Mouse (Mus musculus) heart, postnatal 14 days (tissue): ENCODE data around the gene Zfp934. TPM values are rescaled to one million over a fixed set of nuclear protein-coding genes. Genes with fewer than 3 reads are reported as not detected.
"Not testable (repeated sequence)": the region's sequence is repeated elsewhere in the genome, so short reads cannot be mapped to it uniquely, and the experiment has no call there.

Experiments
- DNase-seq, 2 experiments: peaks; one replicate each; pipeline ENCODE4 v3.0.0; 2021 to 2022
- intact Hi-C: fragments of 180-260 bp; cut with DNase I; formaldehyde crosslinking; loops from one replicate; pipeline ENCODE4 v1.15.1; 2025
- long read RNA-seq, 2 experiments: library from polyadenylated mRNA; stranded (forward); transcript quantifications; one replicate each; pipeline ENCODE4 v2.0.0; 2021
- microRNA-seq, 2 experiments: library from miRNA; unstranded; fragments of <30 nt; microRNA quantifications; one replicate each; pipeline ENCODE4 v1.2.0; 2021 to 2022
- total RNA-seq, 2 experiments: library from RNA; stranded (reverse); gene quantifications; 2 replicates each; pipeline ENCODE4 v1.2.3; 2021

The Zfp934 gene
- total RNA-seq, result 1 to 10 TPM; 3.5 TPM
- long read RNA-seq, experiment 1, partial matches to known transcripts, result 0 of 3 reads
- long read RNA-seq, experiment 1, other reads (novel, unspliced or antisense), result 0 of 3 reads
- long read RNA-seq, experiment 2, partial matches to known transcripts, result 0 of 7 reads
- long read RNA-seq, experiment 2, other reads (novel, unspliced or antisense), result 4 of 7 reads

- intact Hi-C loops, DNase-seq: not testable (repeated sequence)
Measured at GRCm38 (mm10) chr13:62571099-62571498, at the start of gene Zfp934. TSS of gene Zfp934 (minus strand) at chr13:62571199.

- intact Hi-C loops, DNase-seq: not testable (repeated sequence)
Measured at GRCm38 (mm10) chr13:62617449-62617848, 46.5 kb upstream of the Zfp934 start.

- intact Hi-C loops, result loop anchor here (10.0 kb wide), 1 partner anchor 293 kb away; the partner anchor contains the start of gene Fbp2
- peak; percentile 1 to 23 for DNase-seq
Measured at GRCm38 (mm10) chr13:62561696-62562095, 9.3 kb downstream of the Zfp934 start.

- intact Hi-C loops, result not testable (repeated sequence)
Measured at GRCm38 (mm10) chr13:62558189-62559110, 12.5 kb downstream of the Zfp934 start, which contains the start of gene Zfp935. TSS of gene Zfp935 (minus strand) at chr13:62558511.

GRCm38 (mm10) chr13:62530129-62530528, 40.9 kb downstream of the Zfp934 start:
- DNase-seq, intact Hi-C loops: not testable (repeated sequence)

More at GRCm38 (mm10) chr13:62558189-62559110, 12.5 kb downstream of the Zfp934 start, which contains the start of gene Zfp935:
- peak; percentile 68 to 75 for DNase-seq

GRCm38 (mm10) chr13:62510641-62511420, 60.2 kb downstream of the Zfp934 start:
- DNase-seq, intact Hi-C loops: not testable (repeated sequence)

- DNase-seq, intact Hi-C loops: not testable (repeated sequence)
Measured at GRCm38 (mm10) chr13:62472661-62473060, 98.3 kb downstream of the Zfp934 start.

- intact Hi-C loops, result loop anchor here (10.0 kb wide), 1 partner anchor 385 kb away; the partner anchor contains the start of gene Fbp2
- peak in 1 of 2 experiments; percentile 33 for DNase-seq
Measured at GRCm38 (mm10) chr13:62469947-62470346, 101.1 kb downstream of the Zfp934 start.

GRCm38 (mm10) chr13:62466424-62467334, 104.3 kb downstream of the Zfp934 start, which contains the start of gene Gm49359:
TSS of gene Gm49359 (minus strand) at chr13:62466832.
- intact Hi-C loops, result loop anchor here (10.0 kb wide), 1 partner anchor 388 kb away; the partner anchor contains the start of gene Fbp2

More at GRCm38 (mm10) chr13:62466424-62467334, 104.3 kb downstream of the Zfp934 start, which contains the start of gene Gm49359:
- DNase-seq, result peak; percentile 85 to 90

Small RNA genes lying within 50 kb of the gene (microRNA-seq; reads per million reads assigned to microRNA genes)
- 0 reads per million in 2 experiments for gene Gm22256

Other genes starting within 250 kb of the Zfp934 start
- under 1 TPM; 0.54 to 0.84 TPM for gene Gm3604, start 188.0 kb downstream of the Zfp934 start, total RNA-seq
- gene Gm49359, start 104.4 kb downstream of the Zfp934 start, total RNA-seq, result 1 to 10 TPM; 7.7 TPM
- gene Zfp935, start 12.7 kb downstream of the Zfp934 start, total RNA-seq, result not detected
- 1 to 10 TPM; 1.0 to 1.2 TPM for gene 6720489N17Rik, start 53.0 kb upstream of the Zfp934 start, total RNA-seq
- gene Platr25, start 189.5 kb upstream of the Zfp934 start, total RNA-seq, result 1 to 10 TPM; 3.0 to 4.0 TPM
- 1 to 10 TPM; 1.1 to 2.1 TPM for gene Gm5141, start 214.6 kb upstream of the Zfp934 start, total RNA-seq